Comparison of ENCODE assay signal across 19 mouse cellular contexts in genomic region chr13:25983659-25984058, GRCm38 (mm10).
DNase-seq lines count a peak whose midpoint lies in the region; ATAC-seq and TF ChIP-seq lines count a peak whose summit lies in the region.
"Had no signal": no experiment of that assay in that cellular context is flagged by ENCODE, and none has a peak within 500 bp of the region (broad histone marks: within the 10 kb centered on the region; RNA-seq: fewer than 3 reads in every experiment).

No protein-coding gene starts in this region.

- no peak overlapping the region for H3K4me2 ChIP-seq in kidney, embryonic 15.5 days
- no peak overlapping the region for H3K4me2 ChIP-seq in forebrain, embryonic 15.5 days (replicated peaks)
- H3K4me2 ChIP-seq in hindbrain, postnatal 0 days (ENCODE audit: low read depth, low read length) = no peak overlapping the region
- H3K4me2 ChIP-seq: heart, embryonic 12.5 days; hindbrain, embryonic 14.5 days had no signal

- no peak overlapping the region for H3K27ac ChIP-seq in kidney, embryonic 15.5 days
- H3K27ac ChIP-seq in forebrain, embryonic 15.5 days (replicated peaks) = no peak overlapping the region
- H3K27ac ChIP-seq in hindbrain, postnatal 0 days = no peak overlapping the region
- H3K27ac ChIP-seq: embryonic facial prominence, embryonic 10.5 days; hindbrain, embryonic 10.5 days; hindbrain, embryonic 14.5 days had no signal

- no peak for TF ChIP-seq CTCF in hindbrain, postnatal 0 days (IDR thresholded peaks at IDR 0.05; ENCODE audit: low read depth)

- H3K9ac ChIP-seq in kidney, embryonic 15.5 days = no peak overlapping the region
- no peak overlapping the region for H3K9ac ChIP-seq in forebrain, embryonic 15.5 days (replicated peaks)
- no peak overlapping the region for H3K9ac ChIP-seq in hindbrain, postnatal 0 days (replicated peaks; ENCODE audit: low read length)
- H3K9ac ChIP-seq: heart, embryonic 12.5 days; hindbrain, embryonic 14.5 days had no signal

- no peaks in the 10 kb centered on the region for H3K9me3 ChIP-seq in kidney, embryonic 15.5 days (replicated peaks)
- H3K9me3 ChIP-seq in forebrain, embryonic 15.5 days = no peaks in the 10 kb centered on the region
- H3K9me3 ChIP-seq in hindbrain, postnatal 0 days (ENCODE audit: low read length) = no peaks in the 10 kb centered on the region
- H3K9me3 ChIP-seq: embryonic facial prominence, embryonic 10.5 days; heart, embryonic 12.5 days; hindbrain, embryonic 10.5 days had no signal

- H3K4me3 ChIP-seq in kidney, embryonic 15.5 days (replicated peaks) = no peak overlapping the region
- no peak overlapping the region for H3K4me3 ChIP-seq in forebrain, embryonic 15.5 days
- H3K4me3 ChIP-seq in hindbrain, postnatal 0 days (ENCODE audit: low read length) = no peak overlapping the region
- H3K4me3 ChIP-seq: embryonic facial prominence, embryonic 10.5 days; heart, embryonic 12.5 days; hindbrain, embryonic 10.5 days had no signal

- WGBS in kidney, embryonic 15.5 days = 37% methylated on average over 1 of the region's 1 CpGs
- 83% methylated on average over 1 of the region's 1 CpGs for WGBS in forebrain, embryonic 15.5 days
- WGBS in hindbrain, postnatal 0 days = 80% methylated on average over 1 of the region's 1 CpGs

- DNase-seq in kidney, adult 8-10 months = no peak
- peak; percentile 38 for DNase-seq in ES-CJ7 (ENCODE audit: low read depth, low spot score)
- peak; percentile 24 for DNase-seq in ZHBTc4 (ENCODE audit: low read depth, low spot score)
- DNase-seq in urinary bladder, postnatal 36 days (ENCODE audit: low spot score in 2 of 2) = no peak
- no peak for DNase-seq in hindbrain, postnatal 0 days (ENCODE audit: low spot score)
- no peak for DNase-seq in gastrocnemius, postnatal 14 days
- DNase-seq: adrenal gland, adult 8-10 months; cerebellum, adult 11-12 months; cerebellum, adult 9-10 months; cerebellum, postnatal 25 days; gastrocnemius, postnatal 25 days had no signal

- H3K4me1 ChIP-seq in kidney, embryonic 15.5 days = no peaks in the 10 kb centered on the region
- H3K4me1 ChIP-seq in forebrain, embryonic 15.5 days = 0 out of 2 replicates have a peak, but pooled peaks cover 7% of the 10 kb centered on the region
- H3K4me1 ChIP-seq in hindbrain, postnatal 0 days (ENCODE audit: insufficient read depth, low read length) = no peaks in the 10 kb centered on the region
- H3K4me1 ChIP-seq: embryonic facial prominence, embryonic 10.5 days; heart, embryonic 12.5 days; hindbrain, embryonic 10.5 days had no signal

- no peaks in the 10 kb centered on the region for H3K27me3 ChIP-seq in kidney, embryonic 15.5 days
- no peaks in the 10 kb centered on the region for H3K27me3 ChIP-seq in forebrain, embryonic 15.5 days
- no peaks in the 10 kb centered on the region for H3K27me3 ChIP-seq in hindbrain, postnatal 0 days (ENCODE audit: insufficient read depth, low read length)
- H3K27me3 ChIP-seq: heart, embryonic 12.5 days had no signal

- H3K36me3 ChIP-seq in kidney, embryonic 15.5 days = no peaks in the 10 kb centered on the region
- no peaks in the 10 kb centered on the region for H3K36me3 ChIP-seq in forebrain, embryonic 15.5 days
- H3K36me3 ChIP-seq in hindbrain, postnatal 0 days (ENCODE audit: insufficient read depth, low read length) = no peaks in the 10 kb centered on the region
- H3K36me3 ChIP-seq: embryonic facial prominence, embryonic 10.5 days; heart, embryonic 12.5 days; hindbrain, embryonic 10.5 days had no signal

- peak; percentile 75; the same call in 1 of the 2 replicates for ATAC-seq in kidney, embryonic 15.5 days (replicated peaks; ENCODE audit: low FRiP score)
- ATAC-seq in forebrain, embryonic 15.5 days (replicated peaks) = peak; percentile 44; the same call in 1 of the 2 replicates
- no peak for ATAC-seq in hindbrain, postnatal 0 days
- ATAC-seq: CD4-positive, CD25-positive, alpha-beta regulatory T cell, adult 4 months; intestine, embryonic 16.5 days had no signal

- intact Hi-C loops in gastrocnemius, postnatal 14 days (cut with DNase I; ENCODE audit: low total_unique reads) = no loop called here

Comparison
In these comparisons a context has a peak if more than half of its experiments do, and no peak if none do; other contexts are left out.
1. DNase-seq: peak in ES-CJ7 (single experiment) and ZHBTc4 (single experiment); none in kidney, adult 8-10 months (0 of 2), urinary bladder, postnatal 36 days (0 of 2), hindbrain, postnatal 0 days (single experiment) and gastrocnemius, postnatal 14 days (single experiment).